Mouse (Mus musculus) adrenal gland, adult 8-10 months (tissue): ENCODE data around the gene Borcs7. TPM values are rescaled to one million over a fixed set of nuclear protein-coding genes. Genes with fewer than 3 reads are reported as not detected.
"Not testable (repeated sequence)": the region's sequence is repeated elsewhere in the genome, so short reads cannot be mapped to it uniquely, and the experiment has no call there.

Source experiments
- DNase-seq: peaks from one replicate; pipeline ENCODE4 v3.0.0; 2022
- total RNA-seq, 4 experiments: library from RNA; stranded (reverse); gene quantifications; 2 replicates each; pipeline ENCODE4 v1.2.4; 2022

The Borcs7 gene
- total RNA-seq, 4 experiments from 2014 or later = 14.9 to 18.6 (median 17.1) TPM

DNA sequence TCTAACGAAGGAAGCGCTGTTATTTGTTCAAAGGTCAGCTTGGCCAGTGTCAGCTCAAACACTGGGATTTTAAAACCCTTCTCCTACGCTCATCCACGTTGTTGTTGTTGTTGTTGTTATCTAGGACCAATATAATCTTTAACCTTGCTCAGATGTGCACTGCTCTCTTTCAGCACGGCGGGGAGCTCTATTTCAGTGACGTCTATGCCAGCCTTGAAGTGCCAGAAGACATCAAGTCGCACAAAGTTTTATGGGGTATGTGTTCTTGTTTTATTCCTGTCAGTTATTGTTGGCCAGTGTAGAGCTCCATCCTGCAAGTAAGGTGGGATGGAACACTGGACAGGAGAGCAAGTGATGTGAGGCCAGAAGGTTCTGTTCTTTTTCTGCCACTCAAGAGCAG lies 25.3 kb downstream of the Borcs7 start:
- DNase-seq = peak; percentile 66

DNA sequence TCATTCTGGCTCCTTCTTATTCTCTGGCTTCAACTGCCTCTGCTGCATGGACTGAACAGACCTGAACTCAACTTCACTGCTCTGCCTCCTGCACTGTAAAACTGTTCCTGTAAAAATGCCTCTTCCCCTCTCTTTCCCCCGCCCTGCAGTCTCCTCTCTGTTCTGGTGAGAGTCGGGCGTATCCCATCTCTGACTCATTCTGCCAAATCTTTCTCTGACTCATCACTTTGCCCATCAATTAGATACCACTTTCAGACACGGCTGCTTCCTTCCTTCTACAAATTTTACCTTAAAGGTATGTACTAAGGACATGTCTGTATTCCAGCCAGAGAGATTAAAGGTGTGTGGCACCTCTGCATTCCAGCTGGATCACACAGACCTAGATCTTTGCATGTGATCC lies 28.4 kb downstream of the Borcs7 start:
- DNase-seq = no peak

DNA sequence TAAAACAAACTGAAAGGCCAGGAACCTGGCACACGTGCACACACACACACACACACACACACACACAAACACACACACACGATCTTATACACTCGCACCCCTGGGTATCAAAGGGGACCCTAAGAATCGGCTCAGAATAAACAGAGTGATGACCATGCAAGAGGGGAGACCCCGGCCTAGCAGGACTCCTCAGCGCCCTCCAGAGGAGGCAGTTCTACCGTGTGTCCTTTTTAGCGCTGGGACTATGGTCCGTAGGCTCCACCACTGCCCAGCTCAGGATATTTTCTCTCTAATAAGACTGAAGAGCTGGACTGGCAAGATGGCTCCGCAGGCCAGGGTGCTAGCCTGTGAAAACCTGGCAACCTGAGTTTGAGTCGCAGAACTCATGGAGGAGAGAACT lies 34.7 kb downstream of the Borcs7 start:
- DNase-seq = no peak

DNA sequence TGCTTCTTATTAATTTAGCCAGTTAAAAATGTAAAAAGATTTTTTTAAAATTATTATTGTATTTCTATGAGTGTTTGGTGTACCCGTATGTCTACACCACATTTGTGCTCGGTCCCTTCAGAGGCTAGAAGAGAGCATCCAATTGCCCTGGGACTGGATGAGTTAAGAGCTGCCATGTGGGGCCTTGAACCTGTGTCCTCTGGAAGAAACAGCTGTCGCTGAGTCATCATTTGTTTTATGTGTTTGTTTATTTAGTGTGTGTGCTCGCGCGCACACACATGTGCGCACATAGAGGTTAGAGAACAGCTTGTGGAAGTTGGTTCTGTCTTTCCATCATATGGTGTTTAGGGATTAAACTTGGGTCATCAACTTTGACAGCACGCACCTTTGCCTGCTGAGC lies 36.4 kb downstream of the Borcs7 start:
- DNase-seq = no peak

DNA sequence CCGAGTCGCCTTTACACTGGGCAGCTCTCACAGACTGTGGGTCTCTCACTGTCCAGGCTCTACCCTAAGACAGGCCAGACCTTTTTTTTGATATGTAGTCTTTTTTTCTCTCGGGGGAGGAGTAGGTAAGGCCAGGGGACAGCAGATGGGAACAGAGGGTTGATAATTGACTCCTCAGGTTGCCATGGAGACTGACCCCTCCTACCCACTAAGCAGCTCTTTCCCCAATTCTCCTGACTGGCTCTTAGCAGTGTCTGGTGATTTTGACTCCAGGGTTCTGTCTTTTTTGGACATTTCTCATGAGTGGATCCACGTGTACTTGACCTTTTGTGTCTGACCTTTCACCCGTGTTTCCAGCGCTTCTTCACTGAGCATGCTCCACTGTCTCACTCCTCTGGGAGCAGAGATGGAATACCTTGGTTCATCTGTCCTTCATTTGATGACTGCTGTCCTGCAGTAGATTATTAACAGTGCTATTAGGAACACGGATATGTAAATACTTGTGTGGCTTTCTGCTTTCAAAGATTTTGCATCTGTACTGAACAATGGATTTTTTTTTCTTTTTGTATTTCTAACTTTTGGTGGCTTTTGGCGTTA lies 37.5 kb downstream of the Borcs7 start:
- DNase-seq = no peak

DNA sequence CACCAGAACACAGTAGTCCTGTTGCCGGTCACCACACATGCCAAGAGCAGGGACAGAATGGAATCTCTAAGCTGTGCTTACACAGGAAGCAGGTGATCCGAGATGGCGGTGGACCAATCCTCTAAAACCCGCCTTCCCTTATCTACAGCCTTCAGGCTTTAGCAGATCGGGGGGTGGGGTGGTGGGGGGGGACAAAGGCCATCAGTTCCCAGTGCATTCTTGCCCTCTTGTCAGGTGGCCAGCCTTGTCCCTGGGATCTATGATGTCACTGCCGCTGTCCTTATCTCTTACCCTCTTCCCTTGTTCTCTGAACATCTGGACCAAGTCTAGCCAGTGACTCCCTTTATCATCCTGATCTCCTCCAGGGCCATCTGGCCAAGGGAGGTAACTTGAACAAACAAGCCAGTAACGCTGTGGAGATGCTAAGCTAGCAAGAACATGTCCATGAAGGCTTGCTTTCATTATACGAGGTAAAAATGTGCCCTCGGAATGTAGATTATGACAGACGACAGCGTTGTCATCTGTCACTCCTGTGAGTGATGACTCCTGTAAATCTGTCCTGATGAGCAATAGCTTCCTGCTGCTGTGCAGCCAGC lies 38.3 kb downstream of the Borcs7 start:
- DNase-seq = no peak

DNA sequence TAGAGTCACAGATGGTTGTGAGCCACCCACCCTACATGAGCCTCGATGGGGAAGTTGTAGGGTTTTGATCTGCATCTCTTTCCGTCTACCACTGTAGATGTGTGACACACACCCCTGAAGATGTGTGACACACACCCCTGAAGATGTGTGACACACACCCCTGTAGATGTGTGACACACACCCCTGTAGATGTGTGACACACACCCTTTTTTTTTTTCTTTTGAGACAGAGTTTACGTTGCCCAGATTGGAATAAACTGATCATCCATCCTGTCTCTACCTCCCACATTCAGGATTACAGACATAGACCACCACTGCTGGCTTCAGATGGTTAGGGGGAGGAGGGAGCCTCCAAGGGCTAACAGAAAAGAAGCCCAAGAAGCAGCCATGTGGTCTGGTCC lies 39.2 kb downstream of the Borcs7 start:
- no peak for DNase-seq

DNA sequence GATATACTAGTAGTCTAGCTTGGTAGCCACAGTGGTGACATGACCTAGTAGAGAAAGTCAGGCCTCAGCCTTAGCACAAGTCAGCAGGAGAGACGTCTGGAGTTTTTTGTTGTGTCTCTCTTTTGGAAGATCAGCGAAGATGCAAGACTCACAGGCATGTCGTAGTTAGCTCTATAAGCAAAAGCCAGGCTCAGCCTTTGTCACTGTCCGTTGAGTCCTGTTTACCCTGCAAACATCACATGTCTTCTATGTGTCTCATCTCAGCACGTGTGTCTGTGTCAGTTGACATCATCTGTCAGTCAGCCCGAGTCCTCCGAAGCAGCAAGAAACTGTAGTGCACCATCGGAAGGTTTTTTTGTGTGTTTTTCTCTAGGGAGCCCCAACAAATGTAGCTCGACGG lies 41.6 kb downstream of the Borcs7 start:
- no peak for DNase-seq

DNA sequence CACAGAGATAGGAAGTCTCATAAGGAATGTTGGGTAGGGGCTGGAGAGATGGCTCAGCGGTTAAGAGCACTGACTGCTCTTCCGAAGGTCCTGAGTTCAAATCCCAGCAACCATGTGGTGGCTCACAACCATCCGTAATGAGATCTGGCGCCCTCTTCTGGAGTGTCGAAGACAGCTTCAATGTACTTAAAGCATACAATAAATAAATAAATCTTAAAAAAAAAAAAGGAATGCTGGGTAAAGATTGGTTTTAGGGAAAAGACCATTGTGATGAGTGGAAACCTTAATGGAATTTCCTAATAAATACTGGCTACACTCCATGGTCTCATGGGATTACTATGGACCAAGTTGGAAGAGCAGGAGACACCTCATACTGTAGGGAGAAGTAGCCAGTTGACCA lies 43.0 kb downstream of the Borcs7 start:
- DNase-seq = not testable (repeated sequence)

DNA sequence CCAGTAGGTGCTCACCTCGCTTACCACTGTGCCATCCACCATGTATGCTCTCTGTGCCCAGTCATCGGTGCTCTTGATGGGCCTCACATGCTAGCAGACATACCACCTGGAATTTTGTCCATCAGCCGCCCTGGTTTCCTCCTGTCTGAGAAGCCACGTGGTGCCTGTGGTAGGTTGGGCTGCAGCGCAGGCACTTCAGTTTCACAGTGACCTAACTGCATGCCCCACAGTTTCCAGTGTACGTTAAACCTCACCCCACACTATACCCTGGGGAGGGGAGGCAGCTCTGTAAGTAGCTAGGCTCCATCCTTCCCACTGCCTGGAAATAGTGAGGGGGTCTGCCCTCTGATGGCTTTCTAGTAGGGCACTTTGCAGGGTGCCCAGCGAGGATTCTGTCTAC lies 43.9 kb downstream of the Borcs7 start:
- no peak for DNase-seq

DNA sequence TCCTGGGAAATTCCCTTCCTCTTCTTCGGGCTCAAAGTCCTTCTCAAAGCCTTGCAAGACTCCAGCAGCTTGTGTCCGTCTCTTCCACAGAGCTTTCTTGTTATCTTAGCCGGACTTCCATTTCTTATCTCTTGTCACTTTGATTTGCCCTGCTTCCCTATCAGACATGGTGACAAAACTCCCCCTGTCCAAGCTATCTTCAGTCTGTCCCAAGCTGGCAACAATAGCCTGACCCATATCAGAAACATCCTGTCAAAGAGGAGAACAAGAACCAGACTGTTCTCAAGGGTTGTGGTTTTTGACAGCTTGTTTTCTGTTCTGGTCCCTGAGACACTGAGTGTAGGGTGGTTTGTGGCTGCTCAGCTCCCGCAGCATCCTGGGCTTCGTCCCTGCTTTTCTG lies 45.5 kb downstream of the Borcs7 start:
- DNase-seq = no peak

DNA sequence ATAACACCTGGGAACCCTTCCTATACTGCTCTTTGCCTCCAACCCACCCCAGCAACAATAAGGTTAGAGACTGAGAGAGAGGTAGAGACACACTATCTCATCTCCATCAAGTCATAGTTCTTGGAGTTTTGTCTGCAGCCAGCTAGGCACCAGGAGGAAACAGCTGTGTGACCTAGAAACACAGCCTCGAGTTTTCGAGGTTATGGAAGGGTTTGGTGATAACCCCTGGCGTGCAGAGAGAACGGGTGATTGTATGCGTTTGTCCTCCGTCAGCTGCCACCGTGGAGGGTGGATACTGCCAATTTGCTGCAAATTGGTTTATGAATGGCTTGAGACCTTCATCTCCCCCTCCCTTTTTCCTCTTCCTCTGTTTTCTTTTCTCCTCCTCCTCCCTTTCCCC lies 47.4 kb downstream of the Borcs7 start:
- no peak for DNase-seq

DNA sequence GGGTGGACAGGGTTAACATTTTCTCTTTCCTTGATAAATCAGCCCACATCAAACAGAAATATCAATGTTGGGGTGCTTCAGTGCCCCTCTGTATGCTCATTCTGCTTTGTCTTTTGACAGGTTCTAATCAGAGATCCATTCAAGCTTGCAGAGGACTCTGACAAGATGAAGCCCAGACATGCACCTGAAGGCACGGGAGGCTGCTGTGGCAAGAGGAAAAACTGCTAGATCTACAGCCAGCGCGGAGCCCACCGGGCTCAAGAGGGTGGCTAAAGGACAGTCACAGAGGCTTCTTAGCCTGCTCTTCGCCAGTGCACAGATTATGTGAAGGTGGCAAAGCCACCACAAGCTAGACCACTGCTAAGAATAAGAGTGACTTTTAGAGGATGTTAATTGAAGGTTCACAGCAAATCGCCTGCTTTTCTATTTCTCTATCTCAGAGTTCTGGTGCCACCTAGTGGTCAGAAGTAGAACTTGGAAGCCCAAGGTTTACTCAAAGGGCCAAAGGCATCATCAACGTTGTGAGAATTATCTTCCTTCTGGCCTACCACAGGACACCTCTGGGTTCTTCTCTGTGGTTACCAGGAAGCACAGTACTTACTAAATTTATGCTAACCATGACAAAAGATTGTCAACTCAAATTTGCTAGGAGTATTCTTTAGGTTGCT lies 50.8 kb downstream of the Borcs7 start:
- peak; percentile 33 for DNase-seq

DNA sequence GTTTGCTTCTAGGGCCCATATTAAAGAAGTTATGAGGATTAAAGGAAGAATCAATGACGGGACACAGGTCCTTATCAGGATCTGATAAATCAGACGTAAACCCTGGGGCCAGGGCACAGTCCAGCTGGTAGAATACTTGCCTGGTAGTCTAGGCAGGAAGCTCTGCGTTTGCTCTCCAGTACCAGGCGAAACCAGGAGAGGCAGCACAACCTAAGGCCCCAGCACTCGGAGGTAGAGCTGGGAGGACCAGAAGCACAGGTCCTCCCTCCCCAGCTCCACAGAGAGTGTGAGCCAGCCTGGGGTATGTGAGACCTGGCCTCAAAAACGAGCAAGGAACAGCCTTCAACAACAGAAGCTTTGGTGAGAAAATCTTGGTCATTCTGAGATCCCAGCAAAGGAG lies 51.9 kb downstream of the Borcs7 start:
- DNase-seq = no peak

DNA sequence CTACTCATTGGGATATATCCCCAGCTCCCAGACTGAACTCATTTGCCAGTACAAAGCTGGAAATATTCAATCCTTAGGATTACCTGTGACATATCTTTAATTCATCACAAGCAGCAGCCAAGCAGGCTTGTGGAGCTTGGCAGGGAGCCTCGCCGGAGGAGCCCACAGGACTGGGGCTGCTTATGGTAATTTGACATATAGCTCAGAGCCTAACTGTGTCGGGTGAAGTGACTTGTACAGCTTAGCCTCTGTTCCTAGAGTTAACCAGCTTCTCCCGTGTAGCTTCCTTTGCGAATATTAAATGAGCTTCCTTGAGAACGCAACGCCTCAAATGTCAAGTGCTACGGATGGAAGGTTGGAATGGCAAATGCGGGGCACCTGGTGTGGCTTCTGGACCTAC lies 55.0 kb downstream of the Borcs7 start:
- DNase-seq = no peak

DNA sequence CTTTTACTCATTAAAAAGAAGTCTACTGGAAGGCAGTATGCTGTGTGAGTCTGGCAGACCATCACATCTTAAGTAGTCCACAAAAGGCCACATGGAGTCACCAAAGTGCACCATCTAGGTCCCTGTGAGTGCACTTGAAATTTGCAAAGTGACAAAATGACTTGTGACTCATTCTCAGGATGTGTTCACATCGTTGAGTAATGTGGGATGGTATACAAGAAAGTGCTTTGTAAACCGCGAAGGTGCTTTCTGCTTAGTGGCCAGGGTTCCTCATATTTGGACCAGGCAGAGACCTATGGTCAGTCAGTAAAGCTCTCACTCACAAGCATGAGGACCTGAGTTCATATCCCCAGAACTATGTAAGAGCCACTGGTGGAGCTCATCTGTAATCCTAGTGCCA lies 58.1 kb downstream of the Borcs7 start:
- no peak for DNase-seq

DNA sequence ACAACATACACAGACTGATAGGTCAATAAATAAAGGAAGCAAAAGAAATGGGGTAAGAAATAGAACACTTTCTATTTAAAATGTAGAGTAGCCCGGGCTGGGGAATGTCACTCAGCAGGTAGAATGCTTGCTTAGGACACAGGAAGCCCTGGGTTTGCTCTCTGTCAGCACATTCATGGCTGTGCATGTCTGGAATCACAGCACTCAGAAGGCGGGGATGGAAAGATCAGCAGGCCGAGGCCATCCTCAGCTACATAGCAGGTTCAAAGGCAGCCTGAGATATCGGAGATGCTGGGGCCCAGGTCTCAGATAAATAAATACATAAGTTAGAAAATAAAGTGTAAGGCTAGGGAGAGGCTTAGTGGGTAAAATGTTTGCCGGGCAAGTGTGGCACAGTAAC lies 62.5 kb downstream of the Borcs7 start:
- no peak for DNase-seq

Other genes starting within 250 kb of the Borcs7 start
- 10 to 100 TPM; 46.6 to 69.0 (median 59.4) TPM for gene Trim8, start 188.2 kb upstream of the Borcs7 start, total RNA-seq
- 10 to 100 TPM; 39.0 to 81.8 (median 61.0) TPM for gene Arl3, start 116.7 kb upstream of the Borcs7 start, total RNA-seq
- gene Sfxn2, start 116.5 kb upstream of the Borcs7 start, total RNA-seq = 10 to 100 TPM in 3 of 4 experiments, 1 to 10 TPM in 1; 7.0 to 16.4 (median 12.0) TPM
- gene Wbp1l, start 90.8 kb upstream of the Borcs7 start, total RNA-seq = 100 to 1,000 TPM; 149 to 232 (median 189) TPM
- 1 to 10 TPM; 1.7 to 3.9 (median 3.1) TPM for gene Cyp17a1, start 16.7 kb upstream of the Borcs7 start, total RNA-seq
- gene As3mt, start 17.6 kb downstream of the Borcs7 start, total RNA-seq = 100 to 1,000 TPM; 111 to 133 (median 121) TPM
- gene Cnnm2, start 71.7 kb downstream of the Borcs7 start, total RNA-seq = 10 to 100 TPM; 27.6 to 45.6 (median 37.6) TPM